Mouse (Mus musculus) right cerebral cortex, adult 2 months (tissue): ENCODE measurements around the gene Cep295.
A peak's percentile ranks its signal among the peaks of the same experiment; 100 is the strongest.
"Not testable (repeated sequence)": the region's sequence is repeated elsewhere in the genome, so short reads cannot be mapped to it uniquely, and the experiment has no call there.

Experiments
- DNase-seq, 2 experiments: peaks; one replicate each; pipeline ENCODE4 v3.0.0; 2021 to 2022; ENCODE audit warnings: low spot score in 2 of 2

Cep295 gene

DNA sequence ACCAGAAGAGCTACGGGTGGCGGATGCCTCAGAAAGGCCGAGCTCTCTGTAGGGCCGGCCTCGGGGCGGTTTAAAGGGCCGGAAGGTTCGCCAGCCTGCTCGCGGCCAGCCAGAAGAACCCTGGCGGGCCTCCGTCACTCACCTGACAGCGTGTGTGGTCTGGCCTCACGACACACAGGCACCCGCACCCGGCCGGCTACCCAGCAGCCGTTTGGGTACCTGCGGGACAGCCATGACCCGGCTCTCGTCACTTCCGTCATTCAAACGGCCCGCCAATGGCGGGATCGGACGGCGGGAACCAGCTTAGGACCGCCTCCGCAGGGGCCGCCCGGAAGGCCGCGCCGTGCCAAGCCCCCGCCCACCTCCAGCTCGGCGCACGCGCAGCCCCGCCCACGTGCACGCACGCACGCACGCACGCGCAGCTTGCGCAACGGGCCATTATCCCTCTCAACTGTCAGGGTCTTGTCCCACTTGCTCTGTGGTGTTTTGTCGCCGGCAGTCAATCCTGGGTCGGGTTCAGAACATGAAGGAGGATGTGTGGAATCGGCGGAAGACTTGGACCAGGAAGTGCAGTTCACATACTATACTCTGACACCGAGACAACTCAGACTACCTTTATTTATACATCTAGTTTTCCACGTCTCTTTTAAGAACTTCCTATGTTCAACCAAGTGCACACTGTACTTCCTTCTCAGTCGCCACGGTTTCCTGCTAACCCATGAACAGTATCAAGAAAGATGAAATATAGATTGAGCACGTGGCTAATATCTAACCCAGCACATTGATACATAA is at the start of gene Cep295:
Gene Cep295 (minus strand): TSS at position 305 of the 792 bp plus-strand sequence.
- DNase-seq, result peak; percentile 93 to 94

DNA sequence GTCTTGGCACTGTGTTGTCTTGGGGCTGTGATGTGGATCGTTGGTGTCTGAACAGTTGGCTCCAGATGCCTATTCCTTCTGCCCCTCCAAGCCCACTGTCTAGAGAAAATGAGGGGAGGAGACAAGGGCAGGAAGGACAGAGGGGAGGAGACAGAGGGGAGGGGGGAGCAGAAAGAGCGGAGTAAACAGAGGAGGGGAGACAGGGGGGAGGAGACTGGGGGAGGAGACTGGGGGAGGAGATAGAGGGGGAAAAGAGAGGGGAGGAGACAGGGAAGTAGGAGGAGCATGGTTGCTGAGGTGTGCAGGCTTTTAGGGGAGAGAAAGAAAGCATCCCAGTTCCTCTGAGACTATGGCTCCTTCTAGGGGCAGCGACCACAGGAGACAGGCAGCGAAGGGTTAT is 40.0 kb upstream of the Cep295 start:
- no peak for DNase-seq

DNA sequence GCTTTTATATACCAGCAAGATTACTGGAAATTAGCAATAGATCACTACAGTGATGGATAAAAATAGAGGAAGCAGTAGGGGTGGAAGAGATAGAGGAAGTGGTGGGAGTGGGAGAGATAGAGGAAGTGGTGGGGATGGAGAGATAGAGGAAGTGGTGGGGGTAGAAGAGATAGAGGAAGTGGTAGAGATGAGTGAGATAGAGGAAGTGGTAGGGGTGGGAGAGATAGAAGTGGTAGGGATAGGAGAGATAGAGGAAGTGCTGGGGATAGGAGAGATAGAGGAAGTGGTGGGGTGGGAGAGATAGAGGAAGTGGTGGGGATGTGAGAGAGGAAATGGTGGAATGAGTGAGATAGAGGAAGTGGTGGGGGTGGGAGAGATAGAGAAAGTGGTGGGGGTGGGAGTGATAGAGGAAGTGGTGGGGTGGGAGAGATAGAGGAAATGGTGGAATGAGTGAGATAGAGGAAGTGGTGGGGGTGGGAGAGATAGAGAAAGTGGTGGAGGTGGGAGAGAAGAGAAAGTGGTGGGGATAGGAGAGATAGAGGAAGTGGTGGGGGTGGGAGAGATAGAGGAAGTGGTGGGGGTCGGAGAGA is 37.9 kb upstream of the Cep295 start:
- no peak for DNase-seq

- DNase-seq, result peak in 1 of 2 experiments; percentile 5
These were observed 29.6 kb upstream of the Cep295 start for GRCm38 (mm10) chr9:15387075-15387643.

DNA sequence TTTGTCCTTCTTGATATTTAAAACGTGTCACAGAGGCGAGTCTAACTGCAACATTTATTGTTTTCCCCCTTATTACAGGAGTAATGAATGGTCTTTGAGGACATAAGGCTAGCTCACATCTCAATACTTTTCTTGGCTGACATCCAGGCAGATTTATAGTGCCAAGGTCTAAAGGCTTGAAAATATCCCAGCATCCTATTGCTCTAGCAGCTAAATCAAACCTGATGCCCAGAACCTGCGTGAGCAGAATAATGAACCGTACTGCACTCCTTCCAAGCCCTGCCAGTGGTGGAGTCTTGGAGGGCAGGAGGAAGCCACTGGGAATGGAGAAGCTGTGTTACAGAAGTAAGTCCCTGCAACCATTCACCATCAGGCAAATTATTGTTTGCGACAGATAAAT is 26.7 kb upstream of the Cep295 start:
- DNase-seq, result no peak

DNA sequence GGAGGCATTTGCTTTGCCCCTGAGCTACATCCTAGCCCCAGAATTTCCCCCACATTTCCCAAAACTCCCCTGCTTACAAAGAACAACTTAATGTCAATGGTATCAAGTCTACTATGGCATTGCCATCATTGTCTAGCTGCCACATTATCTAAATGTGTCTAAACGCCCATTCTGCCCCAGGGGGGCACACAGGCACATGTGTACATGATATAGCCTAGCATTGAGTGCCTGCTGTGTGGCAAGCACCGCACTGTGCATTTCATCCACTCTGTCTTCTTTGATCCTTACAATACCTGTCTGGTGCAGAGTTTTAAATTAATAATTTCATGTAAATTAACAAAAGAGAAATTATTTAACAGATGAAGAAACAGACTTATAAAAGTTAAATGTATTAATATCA is 8.7 kb upstream of the Cep295 start:
- DNase-seq, result no peak

DNA sequence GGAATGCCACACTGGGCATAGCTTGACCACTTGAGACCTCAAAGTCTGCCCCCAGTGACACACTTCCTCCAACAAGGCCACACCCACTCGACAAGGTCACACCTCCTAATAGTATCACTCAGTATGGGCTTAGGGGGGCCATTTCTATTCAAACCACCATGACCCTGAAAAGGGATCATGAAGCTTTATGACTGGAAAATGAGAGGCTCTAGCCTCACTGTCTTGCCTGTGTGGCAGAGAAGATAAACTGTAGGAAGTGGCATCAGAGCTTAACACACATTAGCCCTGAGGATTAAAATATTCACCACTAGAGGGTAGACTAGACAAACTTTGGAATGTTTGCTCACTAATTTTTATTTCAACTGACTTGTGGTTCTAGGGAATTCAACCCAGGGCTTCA is 8.3 kb upstream of the Cep295 start:
- DNase-seq, result peak in 1 of 2 experiments; percentile 6

DNA sequence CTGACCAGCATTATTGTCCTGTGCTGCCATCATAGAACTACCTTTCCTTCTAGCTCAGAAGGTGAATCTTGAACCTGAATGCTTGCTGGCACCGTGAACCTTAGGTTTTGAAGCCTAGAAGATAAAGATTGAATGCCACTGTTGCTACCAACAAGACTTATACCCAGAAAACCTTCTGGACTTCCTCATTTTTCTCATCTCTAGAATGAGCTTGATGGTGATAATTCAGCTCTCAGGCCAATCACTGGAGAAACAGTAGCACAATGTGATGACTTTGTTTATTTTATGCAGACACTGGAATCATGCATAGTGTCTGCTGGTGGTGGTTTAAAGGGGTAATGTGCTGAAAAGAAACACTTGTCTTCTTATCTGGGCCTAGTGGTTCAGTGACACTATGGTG is 7.3 kb upstream of the Cep295 start:
- no peak for DNase-seq

- DNase-seq, result no peak
These were observed 588 bp downstream of the Cep295 start for GRCm38 (mm10) chr9:15356916-15357483.

GRCm38 (mm10) chr9:15349925-15350324 is 7.7 kb downstream of the Cep295 start:
- DNase-seq, result no peak

- DNase-seq, result no peak
These were observed 19.8 kb downstream of the Cep295 start for GRCm38 (mm10) chr9:15337776-15338175.

DNA sequence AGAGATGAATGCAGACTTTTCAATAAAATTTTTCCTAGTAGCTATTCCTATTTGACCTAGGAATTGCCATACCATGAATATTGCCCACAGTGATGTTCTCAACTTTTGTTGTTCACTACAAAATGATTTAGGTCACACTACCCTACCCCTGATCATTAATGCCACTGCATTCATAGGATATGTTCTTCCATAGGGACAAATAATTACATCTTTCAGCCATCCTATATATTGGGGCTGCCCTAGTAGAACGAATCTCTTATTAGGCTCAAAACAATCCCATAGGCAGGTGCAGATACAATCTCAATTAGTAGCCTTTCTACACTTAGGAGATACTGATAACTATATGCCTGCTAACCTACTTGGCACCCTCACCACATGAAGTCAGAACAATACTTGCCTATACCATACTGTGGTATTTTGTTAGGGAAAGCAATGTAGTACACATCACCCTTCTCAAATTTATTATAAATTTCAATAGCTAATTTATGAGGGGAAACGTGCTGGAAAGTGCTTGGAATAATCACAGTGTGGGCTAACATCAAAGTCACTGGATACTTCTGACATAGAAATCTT is 39.3 kb downstream of the Cep295 start:
- DNase-seq, result no peak

DNA sequence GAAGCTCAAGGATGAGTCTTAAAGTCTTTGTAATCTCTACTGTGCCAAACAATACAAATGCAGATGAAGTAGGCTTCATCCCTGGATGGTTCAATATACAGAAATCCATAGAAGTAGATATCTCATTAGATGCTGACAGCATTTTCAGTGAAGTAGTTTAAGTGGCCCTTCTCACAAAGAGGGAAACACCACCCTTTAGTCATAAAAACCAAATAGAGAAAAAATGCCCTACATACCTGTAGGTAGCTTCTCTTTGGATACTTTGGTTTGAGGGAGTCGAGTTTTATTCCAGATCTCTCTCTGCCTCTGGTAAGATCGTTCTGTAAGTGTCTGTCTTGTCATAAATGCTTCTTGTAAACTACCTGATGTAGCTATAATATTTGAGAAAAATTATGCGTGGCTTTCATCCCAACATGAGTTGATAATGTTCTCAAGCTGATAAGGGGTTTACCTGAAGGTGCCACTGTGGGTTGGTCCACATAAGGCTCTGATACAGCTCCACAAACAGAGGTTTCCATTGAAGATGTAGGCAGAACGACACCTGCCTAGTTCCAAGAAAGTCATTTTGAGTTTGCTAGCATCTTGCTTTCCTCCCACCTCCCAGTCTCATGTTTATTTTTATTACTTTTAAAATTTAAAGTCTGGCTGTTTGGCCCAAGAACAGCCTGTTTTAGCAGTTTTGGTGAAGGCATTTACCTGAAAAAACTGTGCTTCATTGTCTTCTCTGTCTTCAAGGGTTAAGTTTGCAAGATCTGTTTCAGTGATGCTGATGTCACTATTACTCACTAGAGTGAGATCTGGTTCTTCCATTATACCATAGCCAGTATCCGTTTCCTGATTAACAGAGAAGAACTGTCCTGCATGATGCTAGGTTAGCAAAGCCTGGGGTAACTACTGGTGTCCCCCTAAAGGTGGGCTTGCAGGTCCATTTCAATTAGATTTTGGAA is 40.1 kb downstream of the Cep295 start:
- DNase-seq, result no peak

GRCm38 (mm10) chr9:15316296-15316695 is 41.3 kb downstream of the Cep295 start:
- not testable (repeated sequence) for DNase-seq

DNA sequence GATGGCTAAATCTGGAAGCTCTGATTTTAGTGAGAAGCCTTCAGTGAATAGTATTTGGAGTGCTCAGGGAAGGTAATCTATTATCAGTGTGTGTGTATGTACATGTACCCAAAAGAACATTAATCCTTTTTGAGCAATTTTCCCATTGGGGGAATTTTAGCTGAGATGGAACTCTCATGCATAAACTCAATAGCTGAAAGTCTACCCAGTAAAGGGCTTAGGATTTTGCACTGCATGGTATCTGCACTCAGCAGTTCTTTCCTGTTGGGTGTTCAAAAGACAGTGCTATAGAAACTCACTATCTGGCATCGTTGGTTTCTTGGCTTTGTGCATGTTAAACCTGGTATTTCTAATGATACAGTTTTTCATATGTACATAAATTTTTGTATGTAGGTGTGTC is 43.0 kb downstream of the Cep295 start:
- no peak for DNase-seq

GRCm38 (mm10) chr9:15313633-15314032 is 44.0 kb downstream of the Cep295 start:
- DNase-seq, result no peak

DNA sequence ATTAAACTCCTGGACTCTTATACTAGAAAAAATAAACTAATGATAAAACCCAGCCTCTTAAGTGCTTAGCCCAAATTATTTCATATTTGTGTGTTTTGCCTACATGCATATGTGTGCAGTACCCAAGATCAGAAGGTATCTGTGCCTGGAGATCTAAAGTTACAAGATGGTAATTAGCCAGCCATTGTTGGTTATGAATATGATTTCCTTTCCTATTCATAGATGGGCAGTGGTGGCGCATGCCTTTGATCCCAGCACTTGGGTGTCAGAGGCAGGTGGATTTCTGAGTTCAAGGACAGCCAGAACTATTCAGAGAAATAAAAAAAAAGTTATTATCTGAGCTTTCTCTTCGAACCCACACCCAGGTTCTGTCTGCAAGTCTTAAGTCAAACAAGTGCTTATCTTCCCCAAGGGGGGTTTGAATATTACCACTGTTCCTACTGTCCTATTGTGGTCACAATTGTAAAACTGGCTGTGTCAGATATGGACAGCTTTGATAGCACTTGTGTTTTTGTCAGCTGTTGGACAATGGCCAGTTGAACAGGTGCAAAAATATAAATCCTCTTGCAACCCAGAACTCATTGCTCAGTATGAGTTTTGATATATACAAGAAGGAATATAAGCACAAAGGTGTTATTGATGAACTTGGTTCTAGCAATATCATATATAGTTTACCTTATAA is 45.4 kb downstream of the Cep295 start:
- DNase-seq, result no peak

DNA sequence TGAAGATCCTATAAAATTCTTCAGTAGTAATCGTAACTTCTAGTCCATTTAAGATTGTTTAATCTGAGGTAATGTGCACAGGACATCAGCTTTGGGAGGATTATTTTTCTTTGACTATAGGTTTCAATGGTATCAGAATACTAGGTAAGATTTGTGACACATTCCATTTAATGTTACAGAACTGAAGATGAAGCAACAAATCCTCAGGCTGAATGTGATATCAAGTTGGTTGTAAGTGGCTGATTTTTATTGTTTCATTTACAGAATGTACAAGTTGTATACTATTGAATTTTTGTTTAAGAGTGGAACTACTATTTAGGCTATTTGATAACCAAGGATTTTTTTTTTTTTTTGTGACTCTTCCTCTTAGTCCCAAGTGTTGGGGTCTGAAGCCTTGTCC is 47.4 kb downstream of the Cep295 start:
- DNase-seq, result no peak

- no peak for DNase-seq
These were observed 48.2 kb downstream of the Cep295 start for GRCm38 (mm10) chr9:15309425-15309824.

DNA sequence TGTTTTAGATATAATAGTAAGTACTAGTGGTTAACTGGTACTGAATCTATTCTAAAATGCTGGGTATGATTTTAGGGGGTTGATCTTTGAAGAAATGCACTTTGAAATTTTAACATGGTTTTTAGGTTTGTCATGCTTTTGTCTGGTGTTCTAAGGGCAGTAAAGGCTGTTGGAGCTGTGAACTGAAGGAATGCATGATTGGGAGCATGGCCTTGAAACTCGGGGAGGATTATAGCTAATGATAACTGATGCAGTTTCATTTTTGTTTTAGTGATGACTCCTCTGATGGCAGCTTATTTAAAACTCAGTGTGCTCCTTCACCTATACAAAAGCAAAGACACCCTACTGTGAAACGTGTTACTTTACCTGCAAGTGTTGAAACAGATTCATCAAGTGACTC is 49.3 kb downstream of the Cep295 start:
- no peak for DNase-seq

DNA sequence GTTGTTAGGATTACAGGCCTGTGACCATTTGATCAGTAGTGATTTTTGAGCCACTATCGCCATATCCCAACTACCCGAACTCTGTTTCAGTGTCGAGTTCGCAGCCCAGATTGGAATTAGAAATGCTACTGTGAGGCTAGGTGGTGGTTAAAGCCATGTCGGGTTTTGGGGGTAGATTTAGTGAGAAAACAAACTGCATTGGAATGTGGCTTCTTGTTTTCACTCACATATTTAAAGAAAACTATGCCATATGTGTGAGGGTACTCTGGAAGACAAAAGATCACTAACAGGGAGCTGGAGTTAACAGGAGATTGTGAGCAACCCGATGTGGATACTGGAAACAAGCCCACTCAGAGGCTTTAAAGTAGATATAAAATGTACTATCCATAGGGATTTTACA is 50.3 kb downstream of the Cep295 start:
- DNase-seq, result no peak
